Mouse (Mus musculus) left cerebral cortex, adult 2 months (tissue): Measurements from ENCODE around the gene Plekha6. TPM values are rescaled to one million over a fixed set of nuclear protein-coding genes. Genes with fewer than 3 reads are reported as not detected.

Experiments
- DNase-seq, 2 experiments: peaks; one replicate each; pipeline ENCODE4 v3.0.0; 2021 to 2022; ENCODE audit warnings: low spot score in 2 of 2, mixed read lengths in 1 of 2; ENCODE audit errors: extremely low spot score in 1 of 2
- H3K27ac ChIP-seq: fragments of 200-600 bp; 2 replicates; pipeline ENCODE4 v1.8.1; 2022
- H3K4me3 ChIP-seq: fragments of 200-600 bp; 2 replicates; pipeline ENCODE4 v1.8.1; 2022
- CTCF ChIP-seq: fragments of 200-600 bp; IDR thresholded peaks from 2 replicates; pipeline ENCODE4 v1.8.1; 2022; ENCODE audit warnings: antibody characterized with exemption, mild to moderate bottlenecking, moderate library complexity
- intact Hi-C: fragments of 180-260 bp; cut with DNase I; formaldehyde crosslinking; loops from one replicate; pipeline ENCODE4 v1.15.1; 2025
- total RNA-seq, 2 experiments: library from RNA; stranded (reverse); gene quantifications; 2 replicates each; pipeline ENCODE4 v1.2.3; 2021

The Plekha6 gene
- total RNA-seq, 2 experiments from 2014 or later: 94.2 to 96.3 TPM

- no peak for DNase-seq
- TF ChIP-seq CTCF: no peak
- intact Hi-C loops: no loop called here
- no peak overlapping the region for H3K4me3 ChIP-seq
- H3K27ac ChIP-seq: no peak overlapping the region
Observed at GRCm38 (mm10) chr1:133189471-133189870, 25.5 kb downstream of the Plekha6 start.

GRCm38 (mm10) chr1:133190550-133190949, 26.5 kb downstream of the Plekha6 start:
- Histone ChIP-seq H3K4me3 (no peak overlapping the region), H3K27ac (no peak overlapping the region)
- intact Hi-C loops: no loop called here
- DNase-seq: no peak
- no peak for TF ChIP-seq CTCF

DNA sequence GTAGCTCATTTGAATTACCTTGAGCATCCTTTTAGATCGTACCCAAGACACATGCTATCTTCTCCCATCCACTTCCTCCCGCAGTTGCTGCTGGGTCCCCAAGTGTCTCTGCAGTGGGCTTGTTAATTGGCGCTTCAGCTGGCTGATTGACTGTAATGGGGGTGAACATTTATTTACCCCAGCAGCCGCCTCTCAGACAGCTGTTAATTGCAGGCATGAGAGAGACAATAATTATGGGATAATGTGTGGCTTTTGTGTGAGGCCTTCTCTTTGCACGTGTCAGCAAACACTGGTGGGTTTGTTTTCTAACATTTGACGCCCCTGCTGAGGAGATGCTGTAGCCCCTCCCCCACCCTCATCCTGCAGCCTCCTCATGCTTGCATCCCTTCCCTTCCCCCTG, 32.2 kb downstream of the Plekha6 start:
- DNase-seq: no peak

DNA sequence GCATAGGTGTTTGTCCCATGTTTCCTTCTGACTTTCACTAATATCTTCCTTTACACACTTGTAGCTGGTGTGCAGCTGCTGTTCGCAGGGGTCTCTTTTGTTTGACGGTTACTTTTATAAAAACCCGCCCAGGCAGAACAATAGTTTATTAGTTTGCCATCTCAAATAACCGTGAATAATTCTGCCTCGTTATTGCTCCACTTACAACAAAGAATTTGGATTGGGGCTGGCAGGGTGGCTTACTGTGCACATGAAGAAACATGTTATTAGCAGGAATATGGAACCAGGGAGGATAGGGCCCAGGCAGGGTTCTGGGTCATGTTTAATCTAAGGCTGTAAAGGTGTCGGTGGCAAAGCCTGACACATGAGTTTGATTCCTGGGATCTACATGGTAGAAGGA, 33.3 kb downstream of the Plekha6 start:
- TF ChIP-seq CTCF: no peak
- no peak for DNase-seq
- Histone ChIP-seq H3K27ac (no peak overlapping the region), H3K4me3 (no peak overlapping the region)
- intact Hi-C loops: no loop called here

More for the DNA sequence above, 32.2 kb downstream of the Plekha6 start:
- H3K27ac ChIP-seq: no peak overlapping the region
- TF ChIP-seq CTCF: no peak
- intact Hi-C loops: no loop called here
- H3K4me3 ChIP-seq: no peak overlapping the region

DNA sequence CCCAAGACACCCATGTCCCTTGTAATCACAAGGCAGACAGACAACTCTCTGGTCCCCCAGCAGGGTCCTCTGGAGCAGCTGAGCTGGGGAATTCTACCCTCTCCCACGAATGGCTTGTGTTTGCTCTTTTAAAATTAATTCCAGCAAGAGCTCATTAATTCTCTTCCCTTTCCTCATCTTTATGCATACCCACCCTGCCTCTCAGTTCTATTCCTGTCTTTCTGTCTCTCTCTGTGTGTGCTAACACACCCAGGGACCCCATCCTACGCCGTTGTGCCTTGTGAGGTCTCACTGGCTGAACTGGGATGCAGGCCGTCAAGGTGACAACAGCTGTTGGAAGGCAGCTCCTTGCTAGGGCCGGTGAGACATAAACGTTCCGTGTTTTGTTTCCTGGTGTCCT, 35.7 kb downstream of the Plekha6 start:
- Histone ChIP-seq H3K4me3 (no peak overlapping the region), H3K27ac (no peak overlapping the region)
- intact Hi-C loops: no loop called here
- no peak for TF ChIP-seq CTCF
- no peak for DNase-seq

DNA sequence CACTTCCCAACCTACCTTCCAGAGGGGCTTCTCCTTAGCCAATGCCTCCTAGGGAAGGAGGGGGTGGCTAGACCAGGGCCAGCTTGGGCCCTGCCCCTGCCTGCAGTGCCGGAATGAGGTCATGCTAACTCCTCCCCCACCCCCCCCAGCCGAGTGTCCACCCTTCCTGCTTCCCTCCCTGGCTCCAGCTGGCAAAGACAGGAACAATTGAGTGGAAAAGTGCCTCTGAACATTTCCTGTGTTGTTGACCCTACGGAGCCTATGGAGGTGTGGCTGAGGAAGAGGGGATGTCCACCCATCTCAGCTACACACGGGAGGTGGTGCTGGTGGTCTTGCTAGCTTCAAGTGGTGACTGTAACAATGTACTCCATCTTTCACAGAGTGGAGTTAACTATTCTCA, 37.5 kb downstream of the Plekha6 start:
- Histone ChIP-seq H3K4me3 (no peak overlapping the region), H3K27ac (no peak overlapping the region)
- intact Hi-C loops: no loop called here
- no peak for TF ChIP-seq CTCF
- no peak for DNase-seq

- no peak overlapping the region for H3K27ac ChIP-seq
- no peak overlapping the region for H3K4me3 ChIP-seq
- TF ChIP-seq CTCF: no peak
- intact Hi-C loops: no loop called here
- no peak for DNase-seq
Observed at GRCm38 (mm10) chr1:133203701-133204100, 39.7 kb downstream of the Plekha6 start.

DNA sequence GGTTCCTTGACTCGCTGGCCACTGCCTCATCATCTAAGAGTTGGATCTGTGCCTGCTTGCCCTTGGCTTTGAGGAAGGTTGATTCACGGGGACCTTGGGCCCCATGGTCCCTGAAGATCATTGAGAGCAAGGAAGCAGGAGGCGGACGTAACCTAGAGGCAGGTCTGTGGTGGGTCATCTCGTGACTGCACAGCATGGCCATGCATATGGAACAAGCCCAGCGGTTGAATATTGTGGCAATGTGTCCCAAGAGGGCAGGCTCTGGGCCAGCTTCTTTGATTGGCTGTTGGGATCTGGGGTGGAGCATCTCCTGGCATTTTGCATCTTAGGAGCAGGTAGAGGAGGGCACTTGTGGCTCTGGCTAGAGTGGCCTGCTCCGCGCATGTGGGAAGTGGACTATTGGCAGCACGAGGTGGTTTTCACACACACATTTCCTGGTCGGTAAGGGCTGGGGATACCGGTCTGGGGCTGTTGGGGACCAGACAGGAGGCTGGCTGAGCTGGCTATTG, 40.4 kb downstream of the Plekha6 start:
- no peak for DNase-seq
- no peak for TF ChIP-seq CTCF
- intact Hi-C loops: no loop called here
- no peak overlapping the region for H3K27ac ChIP-seq
- no peak overlapping the region for H3K4me3 ChIP-seq

GRCm38 (mm10) chr1:133204985-133205384, 41.0 kb downstream of the Plekha6 start:
- Histone ChIP-seq H3K27ac (no peak overlapping the region), H3K4me3 (no peak overlapping the region)
- TF ChIP-seq CTCF: no peak
- intact Hi-C loops: no loop called here
- no peak for DNase-seq

DNA sequence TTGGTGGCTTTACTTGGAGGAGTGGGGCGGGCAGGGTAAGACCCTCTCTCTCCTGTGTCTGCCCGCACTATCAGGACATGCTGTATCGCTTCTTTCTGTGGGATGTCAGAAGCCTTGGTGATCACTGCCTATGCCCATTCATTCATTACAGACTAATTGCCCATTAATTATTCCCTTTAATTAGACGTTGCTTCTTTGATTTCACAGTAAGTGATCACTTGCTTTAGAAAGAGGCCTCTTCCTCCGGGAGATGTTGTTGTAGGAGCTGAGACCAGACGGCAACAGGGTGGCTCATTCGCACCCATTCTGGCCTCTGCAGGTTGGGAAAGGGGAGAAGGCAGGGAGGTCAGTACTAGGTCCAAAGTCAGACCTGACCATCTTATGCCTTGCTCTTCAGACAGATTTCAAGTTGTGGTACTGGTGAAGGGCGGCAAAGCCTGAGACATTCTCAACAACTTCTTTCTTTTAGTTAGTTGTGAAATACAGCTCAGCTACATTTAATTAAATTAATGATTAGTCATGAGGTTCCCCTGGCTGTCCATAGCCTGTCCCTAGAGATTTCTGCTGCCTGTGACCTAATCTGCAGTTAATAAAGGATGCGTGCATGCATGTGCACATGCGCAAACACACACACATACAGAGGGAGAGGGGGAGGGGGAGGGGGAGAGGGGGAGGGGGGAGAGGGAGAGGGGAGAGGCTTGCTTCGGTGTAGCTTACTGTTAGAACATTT, 44.2 kb downstream of the Plekha6 start:
- TF ChIP-seq CTCF: no peak
- H3K27ac ChIP-seq: no peak overlapping the region
- no peak overlapping the region for H3K4me3 ChIP-seq
- intact Hi-C loops: no loop called here
- DNase-seq: no peak

- Histone ChIP-seq H3K27ac (peak overlapping the region; percentile 60; the same call in 1 of the 2 replicates), H3K4me3 (no peak overlapping the region)
- intact Hi-C loops: no loop called here
- no peak for DNase-seq
- no peak for TF ChIP-seq CTCF
Observed at GRCm38 (mm10) chr1:133209036-133209435, 45.0 kb downstream of the Plekha6 start.

- intact Hi-C loops: no loop called here
- no peak for TF ChIP-seq CTCF
- peak overlapping the region; percentile 60 for H3K27ac ChIP-seq
- DNase-seq: no peak
- H3K4me3 ChIP-seq: no peak overlapping the region
Observed at GRCm38 (mm10) chr1:133209482-133209881, 45.5 kb downstream of the Plekha6 start.
